Mouse (Mus musculus) E14TG2a.4 (cell line): Measurements from ENCODE around the gene Ptprf.

Experiments used
- CTCF ChIP-seq: conservative IDR thresholded peaks from 2 replicates; pipeline ENCODE4 v1.5.1; 2014; ENCODE audit warnings: low read length
- NANOG ChIP-seq: IDR thresholded peaks from 2 replicates; pipeline ENCODE4 v1.6.1; 2014; ENCODE audit warnings: borderline replicate concordance, low read length, mixed read lengths
- POU5F1 ChIP-seq: IDR thresholded peaks from 2 replicates; pipeline ENCODE4 v1.6.1; 2014; ENCODE audit warnings: low read length, borderline replicate concordance

- no peak for TF ChIP-seq CTCF
- TF ChIP-seq POU5F1 = no peak
- no peak for TF ChIP-seq NANOG
Observed at GRCm38 (mm10) chr4:118231861-118232260, 59.3 kb downstream of the Ptprf start.
